Mouse (Mus musculus): Measurements from ENCODE around the gene Siah1a. TPM values are rescaled to one million over a fixed set of nuclear protein-coding genes. Genes with fewer than 3 reads are reported as not detected.

Gene Siah1a
- polyA plus RNA-seq, 1 experiment = 36.0 TPM

GRCm38 (mm10) chr8:86758651-86759050 lies 12.9 kb upstream of the Siah1a start:
- no peak overlapping the region for H3K4me3 ChIP-seq (replicated peaks; ENCODE audit: insufficient read depth, low read depth, low read length)
- no peaks in the 10 kb centered on the region for H3K27me3 ChIP-seq (ENCODE audit: control insufficient read depth, insufficient read depth, low read length)
- DNase-seq = no peak
- H3K27ac ChIP-seq (ENCODE audit: insufficient read depth, low read length) = no peak overlapping the region
- no peak for TF ChIP-seq CTCF (IDR thresholded peaks at IDR 0.05; ENCODE audit: borderline replicate concordance, insufficient read depth, low read depth, low read length)
- no peak for TF ChIP-seq POLR2A (IDR thresholded peaks at IDR 0.05; ENCODE audit: borderline replicate concordance, insufficient read depth, low read length)
- 91% methylated on average over 3 of the region's 3 CpGs for WGBS
- peaks cover 3% of the 10 kb centered on the region; the same call in 1 of the 2 replicates for H3K4me1 ChIP-seq (ENCODE audit: control insufficient read depth, insufficient read depth, low read length)

DNA sequence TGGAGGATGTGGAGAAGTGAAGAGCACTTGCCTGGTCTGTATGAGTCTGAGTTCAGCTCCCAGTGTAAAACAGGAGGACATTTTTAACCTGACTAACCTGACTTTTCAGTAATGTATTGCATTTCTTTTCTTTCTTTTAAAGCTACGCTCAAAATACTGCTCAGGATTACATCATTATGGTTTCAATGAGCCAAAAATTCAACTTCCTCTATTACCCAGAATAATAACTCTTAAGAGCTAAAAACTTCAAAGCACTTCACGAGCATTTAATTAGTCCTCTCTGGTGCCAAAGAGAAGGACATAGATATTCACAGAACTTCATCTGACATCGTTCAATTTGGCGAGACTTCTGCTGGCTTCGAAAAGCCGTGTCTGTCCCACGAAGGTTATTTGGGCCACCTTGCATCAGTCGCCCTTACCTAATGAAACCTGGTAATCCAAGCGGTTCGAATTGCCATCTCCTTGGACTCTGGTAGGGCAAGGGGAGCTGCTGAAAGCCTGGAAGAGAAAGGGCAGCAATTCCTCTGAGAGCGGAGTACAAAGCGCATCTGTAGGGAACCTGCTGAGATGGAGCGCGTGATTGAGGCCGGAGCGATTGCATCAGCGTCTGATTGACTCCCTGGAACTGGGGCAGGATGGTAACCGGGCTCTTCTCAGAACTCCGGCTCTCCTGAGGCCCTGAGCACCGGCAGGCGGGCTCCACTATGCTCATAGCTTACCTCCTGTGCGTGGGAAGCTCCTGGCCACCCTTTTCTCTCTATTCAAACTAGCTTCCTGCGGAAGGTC lies 11.4 kb upstream of the Siah1a start:
- H3K27me3 ChIP-seq (ENCODE audit: control insufficient read depth, insufficient read depth, low read length) = no peaks in the 10 kb centered on the region; the same call in 1 of the 2 replicates
- peak; percentile 36 to 37 for DNase-seq
- TF ChIP-seq CTCF (IDR thresholded peaks at IDR 0.05; ENCODE audit: borderline replicate concordance, insufficient read depth, low read depth, low read length) (no peak), POLR2A (IDR thresholded peaks at IDR 0.05; ENCODE audit: borderline replicate concordance, insufficient read depth, low read length) (no peak)
- H3K27ac ChIP-seq (ENCODE audit: insufficient read depth, low read length) = no peak overlapping the region
- peaks cover 3% of the 10 kb centered on the region; the same call in 1 of the 2 replicates for H3K4me1 ChIP-seq (ENCODE audit: control insufficient read depth, insufficient read depth, low read length)
- peak overlapping the region; percentile 46 for H3K4me3 ChIP-seq (replicated peaks; ENCODE audit: insufficient read depth, low read depth, low read length)
- WGBS = 13% methylated on average over 23 of the region's 23 CpGs

DNA sequence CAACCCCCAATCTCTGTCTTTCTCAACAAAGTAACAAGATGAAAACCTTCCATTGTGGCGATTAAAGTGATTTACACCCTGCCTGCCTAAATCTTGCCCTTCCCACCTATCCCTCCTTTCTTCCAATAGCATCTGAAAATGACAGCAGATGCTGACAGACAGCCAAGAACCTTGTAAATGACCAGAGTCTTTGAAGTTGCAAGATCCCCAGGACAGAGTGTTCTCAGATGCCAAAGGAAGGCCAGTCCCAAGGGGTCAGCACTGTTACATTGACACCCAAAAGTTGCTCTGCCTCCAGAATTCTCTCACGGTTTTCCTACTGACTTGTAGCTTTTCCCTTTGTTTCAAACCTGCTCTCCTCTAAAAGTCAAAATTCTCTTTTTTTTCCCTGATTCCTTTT lies 4.1 kb upstream of the Siah1a start:
- H3K27me3 ChIP-seq (ENCODE audit: control insufficient read depth, insufficient read depth, low read length) = no peaks in the 10 kb centered on the region; the same call in 1 of the 2 replicates
- no peak overlapping the region for H3K4me3 ChIP-seq (replicated peaks; ENCODE audit: insufficient read depth, low read depth, low read length)
- TF ChIP-seq POLR2A (IDR thresholded peaks at IDR 0.05; ENCODE audit: borderline replicate concordance, insufficient read depth, low read length) (no peak), CTCF (IDR thresholded peaks at IDR 0.05; ENCODE audit: borderline replicate concordance, insufficient read depth, low read depth, low read length) (no peak)
- whole genome bisulfite sequencing = 63% methylated on average over 2 of the region's 2 CpGs
- no peak overlapping the region for H3K27ac ChIP-seq (ENCODE audit: insufficient read depth, low read length)
- no peak for DNase-seq
- H3K4me1 ChIP-seq (ENCODE audit: control insufficient read depth, insufficient read depth, low read length) = no peaks in the 10 kb centered on the region; the same call in 1 of the 2 replicates

DNA sequence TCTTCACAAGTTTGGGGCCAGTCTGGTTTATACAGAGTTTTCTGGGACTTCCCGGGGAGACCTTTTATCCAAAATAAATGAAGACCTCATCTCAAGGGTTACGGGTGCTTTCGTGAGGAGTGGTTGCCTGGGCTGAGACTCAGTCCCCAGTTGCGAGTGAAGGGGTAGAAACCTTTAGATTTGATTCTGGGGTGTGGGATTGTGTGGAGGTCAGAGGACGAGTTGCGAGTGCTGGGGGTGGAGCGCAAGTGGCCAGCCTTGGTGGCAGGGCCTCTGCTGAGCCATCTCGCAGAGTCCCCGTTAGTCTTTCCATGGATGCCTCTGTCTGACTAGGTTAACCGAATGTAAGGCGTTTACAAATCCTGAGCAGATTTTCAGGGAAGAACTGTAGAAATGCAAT lies 777 bp upstream of the Siah1a start:
- Histone ChIP-seq H3K4me3 (replicated peaks; ENCODE audit: insufficient read depth, low read depth, low read length) (peak overlapping the region; percentile 56), H3K27me3 (ENCODE audit: control insufficient read depth, insufficient read depth, low read length) (no peaks in the 10 kb centered on the region), H3K4me1 (ENCODE audit: control insufficient read depth, insufficient read depth, low read length) (peaks cover 8% of the 10 kb centered on the region; the same call in 1 of the 2 replicates), H3K27ac (ENCODE audit: insufficient read depth, low read length) (peak overlapping the region; percentile 26)
- 4% methylated on average over 11 of the region's 11 CpGs for WGBS
- peak; percentile 35 to 51 for DNase-seq
- TF ChIP-seq CTCF (IDR thresholded peaks at IDR 0.05; ENCODE audit: borderline replicate concordance, insufficient read depth, low read depth, low read length) (no peak), POLR2A (IDR thresholded peaks at IDR 0.05; ENCODE audit: borderline replicate concordance, insufficient read depth, low read length) (no peak)

DNA sequence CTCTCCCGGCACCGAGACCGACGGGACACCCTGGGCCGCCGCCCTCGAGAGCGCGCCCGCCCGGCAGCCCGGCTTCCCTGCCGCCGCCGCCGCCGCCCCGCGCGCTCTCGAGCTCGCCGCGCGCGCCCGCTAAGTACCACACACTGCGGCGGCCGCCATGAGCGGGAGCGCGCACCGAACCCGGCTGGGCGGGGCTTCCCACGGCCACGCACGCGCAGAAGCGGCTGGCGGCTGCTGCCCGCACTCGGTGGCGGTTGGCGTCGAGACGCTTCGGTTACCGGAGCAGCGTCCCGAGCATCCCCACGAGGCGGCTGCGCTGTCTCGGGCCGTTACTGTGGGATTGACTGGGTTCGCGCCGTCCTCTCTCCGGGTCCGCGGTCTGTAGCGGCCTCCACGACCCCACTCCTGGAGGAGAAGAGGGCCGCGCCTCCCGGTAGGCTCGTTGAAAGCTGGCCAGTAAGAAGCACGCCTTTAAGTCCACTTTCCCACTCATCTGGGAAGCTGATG lies 254 bp upstream of the Siah1a start:
- DNase-seq = peak; percentile 95 to 97
- H3K27me3 ChIP-seq (ENCODE audit: control insufficient read depth, insufficient read depth, low read length) = no peaks in the 10 kb centered on the region
- H3K27ac ChIP-seq (ENCODE audit: insufficient read depth, low read length) = peak overlapping the region; percentile 85
- H3K4me1 ChIP-seq (ENCODE audit: control insufficient read depth, insufficient read depth, low read length) = peaks cover 8% of the 10 kb centered on the region; the same call in 1 of the 2 replicates
- TF ChIP-seq CTCF (IDR thresholded peaks at IDR 0.05; ENCODE audit: borderline replicate concordance, insufficient read depth, low read depth, low read length) = no peak
- TF ChIP-seq POLR2A (IDR thresholded peaks at IDR 0.05; ENCODE audit: borderline replicate concordance, insufficient read depth, low read length) = peak; percentile 76
- peak overlapping the region; percentile 97 for H3K4me3 ChIP-seq (replicated peaks; ENCODE audit: insufficient read depth, low read depth, low read length)
- under 1% methylated on average over 61 of the region's 70 CpGs for WGBS

- H3K27ac ChIP-seq (ENCODE audit: insufficient read depth, low read length) = peak overlapping the region; percentile 85
- TF ChIP-seq POLR2A (IDR thresholded peaks at IDR 0.05; ENCODE audit: borderline replicate concordance, insufficient read depth, low read length) (no peak), CTCF (IDR thresholded peaks at IDR 0.05; ENCODE audit: borderline replicate concordance, insufficient read depth, low read depth, low read length) (no peak)
- DNase-seq = peak in 1 of 2 experiments; percentile 38
- H3K4me1 ChIP-seq (ENCODE audit: control insufficient read depth, insufficient read depth, low read length) = peaks cover 8% of the 10 kb centered on the region; the same call in 1 of the 2 replicates
- H3K4me3 ChIP-seq (replicated peaks; ENCODE audit: insufficient read depth, low read depth, low read length) = peak overlapping the region; percentile 97
- no peaks in the 10 kb centered on the region for H3K27me3 ChIP-seq (ENCODE audit: control insufficient read depth, insufficient read depth, low read length)
- WGBS = 3% methylated on average over 18 of the region's 18 CpGs
Observed at GRCm38 (mm10) chr8:86744313-86745220, 1.2 kb downstream of the Siah1a start.

- Histone ChIP-seq H3K4me3 (replicated peaks; ENCODE audit: insufficient read depth, low read depth, low read length) (no peak overlapping the region), H3K27ac (ENCODE audit: insufficient read depth, low read length) (no peak overlapping the region), H3K4me1 (ENCODE audit: control insufficient read depth, insufficient read depth, low read length) (peaks cover 8% of the 10 kb centered on the region; the same call in 1 of the 2 replicates), H3K27me3 (ENCODE audit: control insufficient read depth, insufficient read depth, low read length) (no peaks in the 10 kb centered on the region)
- no peak for DNase-seq
- TF ChIP-seq POLR2A (IDR thresholded peaks at IDR 0.05; ENCODE audit: borderline replicate concordance, insufficient read depth, low read length) = no peak
- no peak for TF ChIP-seq CTCF (IDR thresholded peaks at IDR 0.05; ENCODE audit: borderline replicate concordance, insufficient read depth, low read depth, low read length)
- 55% methylated on average over 7 of the region's 7 CpGs for WGBS
Observed at GRCm38 (mm10) chr8:86742605-86743345, 3.0 kb downstream of the Siah1a start.
